In genomic region chr5:120024071-120024470, GRCm38 (mm10) we compare ENCODE assay signal across 7 mouse cellular contexts.
A peak's percentile ranks its signal among the peaks of the same experiment; 100 is the strongest.
DNase-seq lines count a peak whose midpoint lies in the region; ATAC-seq lines count a peak whose summit lies in the region.

No protein-coding gene starts in this region.

- no peaks in the 10 kb centered on the region for H3K27me3 ChIP-seq in forebrain, embryonic 12.5 days

- 5% methylated on average over 10 of the region's 10 CpGs for WGBS in forebrain, embryonic 12.5 days

- H3K4me1 ChIP-seq in forebrain, embryonic 12.5 days, result peaks cover 9% of the 10 kb centered on the region

- no peaks in the 10 kb centered on the region for H3K36me3 ChIP-seq in forebrain, embryonic 12.5 days (replicated peaks)

- H3K9me3 ChIP-seq in forebrain, embryonic 12.5 days, result no peaks in the 10 kb centered on the region

- DNase-seq in embryo, embryonic 10.5 days (ENCODE audit: low spot score), result peak; percentile 62
- DNase-seq in left cerebral cortex, postnatal 36 days (ENCODE audit: low spot score in 2 of 2), result peak; percentile 24 to 36
- DNase-seq in retina, embryonic 14.5 days (ENCODE audit: low spot score), result peak; percentile 73
- no peak for DNase-seq in urinary bladder, postnatal 10 days (ENCODE audit: low spot score)
- DNase-seq in T-cell, adult 2 months (ENCODE audit: low spot score), result no peak
- no peak for DNase-seq in cerebellum, postnatal 36 days

- H3K9ac ChIP-seq in forebrain, embryonic 12.5 days, result no peak overlapping the region

- H3K4me3 ChIP-seq in forebrain, embryonic 12.5 days (replicated peaks), result peak overlapping the region; percentile 6; the same call in 1 of the 2 replicates

- intact Hi-C loops in left cerebral cortex, postnatal 36 days (cut with DNase I), result no loop called here

- H3K4me2 ChIP-seq in forebrain, embryonic 12.5 days, result peak overlapping the region; percentile 37

- H3K27ac ChIP-seq in forebrain, embryonic 12.5 days, result no peak overlapping the region

- ATAC-seq in forebrain, embryonic 12.5 days (ENCODE audit: low FRiP score), result no peak

Comparison
In these comparisons a context has a peak if more than half of its experiments do, and no peak if none do; other contexts are left out.
1. DNase-seq: peak in embryo, embryonic 10.5 days (single experiment), left cerebral cortex, postnatal 36 days (2 of 2) and retina, embryonic 14.5 days (single experiment); none in urinary bladder, postnatal 10 days (single experiment), T-cell, adult 2 months (single experiment) and cerebellum, postnatal 36 days (0 of 2).